Mouse (Mus musculus): ENCODE data around the gene Lpin1. TPM values are rescaled to one million over a fixed set of nuclear protein-coding genes. Genes with fewer than 3 reads are reported as not detected.

Lpin1 gene
- 10 to 100 TPM; 14.5 to 15.8 TPM for total RNA-seq (2021)
- long read RNA-seq, experiment 1, full-length matches to known transcripts: 2 of 10 reads
- long read RNA-seq, experiment 1, partial matches to known transcripts: 2 of 10 reads
- long read RNA-seq, experiment 1, other reads (novel, unspliced or antisense): 6 of 10 reads
- long read RNA-seq, experiment 2, full-length matches to known transcripts: 2 of 10 reads
- long read RNA-seq, experiment 2, partial matches to known transcripts: 3 of 10 reads
- long read RNA-seq, experiment 2, other reads (novel, unspliced or antisense): 5 of 10 reads

DNA sequence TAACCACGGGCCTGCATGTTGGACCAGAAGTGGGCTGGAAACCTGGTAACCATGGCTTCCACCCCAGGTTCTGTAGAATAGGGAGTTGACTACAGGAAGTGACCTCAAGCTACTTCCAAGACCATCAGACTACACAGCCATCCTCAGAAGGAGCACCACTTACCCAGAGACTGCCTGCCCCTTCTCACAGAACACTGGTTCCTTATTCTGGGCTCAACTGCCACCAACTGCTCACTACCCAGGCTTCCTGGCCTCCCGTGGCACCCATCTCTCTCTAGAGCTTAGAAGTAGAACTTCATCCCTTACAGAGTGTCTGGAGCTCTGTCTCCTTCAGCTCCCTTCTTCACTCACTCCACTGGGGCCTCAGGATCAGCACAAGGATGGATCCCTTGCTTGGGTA lies at the start of gene Lpin1:
Gene Lpin1 (minus strand): TSS at position 31 of the 400 bp plus-strand sequence.
- DNase-seq (ENCODE audit: low spot score in 2 of 2): no peak
- intact Hi-C loops (cut with DNase I): no loop called here

DNA sequence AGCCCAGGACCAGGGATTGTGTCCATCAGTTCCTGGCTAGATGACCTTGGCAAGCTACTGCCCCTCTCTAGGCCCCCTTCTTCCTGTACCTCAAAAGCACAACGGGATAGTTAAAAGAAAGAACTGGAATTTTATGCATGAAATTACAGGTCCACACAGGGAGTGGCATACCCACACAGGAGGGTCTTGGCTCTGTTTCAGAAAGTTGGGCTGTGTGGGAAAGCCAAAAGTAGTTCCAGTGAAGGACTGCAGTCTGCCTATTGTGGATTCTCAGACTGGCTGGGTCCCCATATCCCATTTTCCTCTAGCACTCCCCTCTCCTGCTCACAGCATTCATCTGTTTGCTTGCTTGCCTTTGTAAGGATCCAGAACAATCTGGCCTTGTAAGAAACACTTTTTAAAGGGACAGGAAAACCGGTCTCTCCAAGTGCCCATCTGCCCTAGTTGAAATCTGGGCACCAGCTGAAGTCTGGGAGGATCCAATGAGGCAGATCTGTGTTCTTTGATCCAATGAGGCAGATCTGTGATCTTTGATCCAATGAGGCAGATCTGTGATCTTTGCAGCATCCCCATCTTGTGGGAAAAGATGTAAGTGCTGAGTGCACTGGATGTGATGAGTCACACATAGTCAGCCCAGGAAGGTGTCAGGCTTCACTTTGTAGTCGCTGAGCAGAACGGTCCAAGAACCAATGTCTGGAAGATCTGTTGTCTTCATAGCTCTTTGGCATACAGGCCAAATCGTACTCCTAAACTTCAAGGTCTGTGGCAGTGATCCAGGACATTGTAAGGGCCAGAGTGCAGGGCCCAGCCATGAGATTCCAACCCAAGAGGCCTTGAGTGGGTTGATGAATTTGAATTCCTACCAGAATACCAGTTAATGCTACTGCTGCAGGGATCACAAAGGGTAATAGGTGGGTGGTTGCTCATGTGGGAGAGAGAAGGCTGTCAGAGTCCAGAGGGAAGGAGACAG lies 46.4 kb upstream of the Lpin1 start:
- intact Hi-C loops (cut with DNase I): no loop called here
- DNase-seq (ENCODE audit: low spot score in 2 of 2): peak; percentile 43 to 81

DNA sequence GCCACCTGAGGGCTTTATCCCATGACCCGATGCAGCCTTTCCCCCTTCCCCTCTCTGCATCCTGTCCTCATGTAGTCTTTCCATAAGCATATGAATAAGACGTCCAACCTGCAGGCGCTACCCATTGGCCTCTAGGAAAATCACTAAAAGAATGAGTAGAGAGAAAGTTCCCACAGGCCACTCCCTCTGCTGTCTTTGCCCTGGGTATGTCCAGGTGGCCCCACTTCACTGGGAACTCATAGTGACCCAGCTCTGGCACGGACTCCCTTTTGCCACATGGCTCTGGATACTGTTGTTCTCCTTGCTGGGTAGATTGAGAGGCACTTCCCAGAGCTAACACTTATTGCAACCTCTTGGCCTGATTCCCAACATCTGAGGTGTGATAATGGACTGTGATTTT lies 44.8 kb upstream of the Lpin1 start:
- intact Hi-C loops (cut with DNase I): no loop called here
- no peak for DNase-seq (ENCODE audit: low spot score in 2 of 2)

DNA sequence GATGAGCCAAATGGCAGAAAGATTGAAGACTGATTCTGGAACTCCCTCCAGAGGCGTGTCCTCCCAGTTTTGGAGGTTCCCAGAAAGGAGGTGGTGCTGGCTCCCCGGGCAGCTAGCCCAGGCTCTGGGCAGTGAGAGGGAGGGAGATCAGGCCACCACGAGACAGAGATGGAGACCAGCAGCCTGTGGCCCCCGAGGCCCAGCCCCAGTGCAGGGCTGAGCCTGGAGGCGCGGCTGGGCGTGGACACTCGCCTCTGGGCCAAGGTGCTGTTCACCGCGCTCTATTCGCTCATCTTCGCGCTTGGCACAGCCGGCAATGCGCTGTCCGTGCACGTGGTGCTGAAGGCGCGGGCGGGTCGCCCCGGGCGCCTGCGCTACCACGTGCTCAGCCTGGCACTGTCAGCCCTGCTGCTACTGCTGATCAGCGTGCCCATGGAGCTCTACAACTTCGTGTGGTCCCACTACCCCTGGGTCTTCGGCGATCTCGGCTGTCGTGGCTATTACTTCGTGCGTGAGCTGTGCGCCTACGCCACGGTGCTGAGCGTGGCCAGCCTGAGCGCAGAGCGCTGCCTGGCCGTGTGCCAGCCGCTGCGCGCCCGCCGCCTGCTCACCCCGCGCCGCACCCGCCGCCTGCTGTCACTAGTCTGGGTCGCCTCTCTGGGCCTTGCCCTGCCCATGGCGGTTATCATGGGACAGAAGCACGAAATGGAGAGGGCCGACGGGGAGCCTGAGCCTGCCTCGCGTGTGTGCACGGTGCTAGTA lies 42.7 kb upstream of the Lpin1 start, which contains the start of gene Ntsr2:
Gene Ntsr2 (plus strand): TSS at position 51 of the 762 bp plus-strand sequence.
- peak; percentile 68 to 84 for DNase-seq (ENCODE audit: low spot score in 2 of 2)
- intact Hi-C loops (cut with DNase I): no loop called here

DNA sequence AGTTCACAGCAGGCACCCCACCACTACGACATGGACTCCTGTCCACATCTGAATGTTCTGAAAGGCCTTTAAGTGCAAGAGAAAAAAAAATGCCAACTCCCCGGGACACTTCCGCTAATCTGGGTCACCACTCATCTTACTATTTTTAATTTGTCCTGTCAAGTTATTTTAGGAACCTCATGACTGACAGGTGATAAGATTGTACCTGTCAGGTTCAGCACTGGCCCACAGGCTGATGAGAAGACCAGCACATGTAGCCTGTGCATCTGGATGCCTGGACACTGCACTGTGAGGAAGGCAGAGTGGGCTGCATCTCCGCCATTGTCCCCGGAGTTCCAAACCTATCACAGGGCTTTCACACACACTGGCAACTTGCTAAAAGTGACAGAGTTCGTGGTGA lies 39.1 kb upstream of the Lpin1 start:
- no peak for DNase-seq (ENCODE audit: low spot score in 2 of 2)
- intact Hi-C loops (cut with DNase I): no loop called here

- no peak for DNase-seq (ENCODE audit: low spot score in 2 of 2)
- intact Hi-C loops (cut with DNase I): no loop called here
These were observed 37.5 kb upstream of the Lpin1 start for GRCm38 (mm10) chr12:16648273-16648672.

DNA sequence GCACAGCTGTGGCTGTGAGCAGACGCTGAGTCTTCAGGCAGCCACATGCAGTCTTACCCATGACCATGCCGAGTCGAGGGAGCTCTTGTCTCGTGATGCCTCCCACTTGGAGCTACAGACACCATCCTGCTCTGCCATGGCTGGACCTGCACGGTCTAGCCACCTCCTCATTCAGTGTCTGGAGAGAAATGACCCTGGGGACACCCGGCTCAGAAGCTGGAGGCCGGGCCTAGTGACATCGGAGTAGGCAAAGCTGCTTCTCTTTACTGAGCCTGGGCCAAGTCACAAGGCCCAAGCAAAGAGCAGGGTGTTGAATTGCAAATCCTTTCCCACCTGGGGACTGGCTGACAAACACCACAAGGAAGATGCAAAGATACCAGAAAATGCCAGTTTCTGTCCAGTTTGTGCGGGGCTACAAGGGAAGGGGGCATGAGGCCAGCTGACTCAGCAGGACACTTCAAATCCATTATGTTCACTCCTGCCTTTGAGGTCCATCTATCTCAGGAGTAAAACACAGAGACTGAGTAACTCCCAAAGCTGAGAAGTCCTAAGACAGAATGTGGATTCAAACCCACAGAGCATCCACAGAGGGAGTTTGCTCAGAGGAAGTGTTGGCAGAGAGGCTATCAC lies 36.1 kb upstream of the Lpin1 start:
- no peak for DNase-seq (ENCODE audit: low spot score in 2 of 2)
- intact Hi-C loops (cut with DNase I): no loop called here

- intact Hi-C loops (cut with DNase I): no loop called here
These were observed 33.9 kb upstream of the Lpin1 start for GRCm38 (mm10) chr12:16644698-16645097.

GRCm38 (mm10) chr12:16643508-16644345 lies 33.0 kb upstream of the Lpin1 start:
- DNase-seq (ENCODE audit: low spot score in 2 of 2): peak; percentile 45 to 57
- intact Hi-C loops (cut with DNase I): no loop called here

More at GRCm38 (mm10) chr12:16644698-16645097, 33.9 kb upstream of the Lpin1 start:
- no peak for DNase-seq (ENCODE audit: low spot score in 2 of 2)

DNA sequence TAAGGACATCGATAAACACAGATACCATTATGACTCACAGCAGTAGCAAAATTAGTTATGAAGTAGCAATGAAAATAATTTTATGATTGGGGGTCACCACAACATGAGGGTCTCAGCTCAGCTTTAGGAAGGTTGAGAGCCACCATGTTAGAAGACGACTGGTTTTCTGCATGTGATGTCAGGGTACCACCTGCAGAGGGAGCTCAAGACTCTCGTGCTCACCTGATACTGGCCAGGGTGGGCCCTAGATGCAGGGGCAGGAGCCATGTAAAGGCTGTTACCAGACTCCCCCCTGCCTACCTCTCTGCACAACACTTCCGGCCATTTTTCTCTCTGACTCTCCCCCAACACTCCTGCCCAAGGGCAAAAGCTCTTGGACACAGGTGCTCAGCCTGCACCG lies 31.2 kb upstream of the Lpin1 start:
- no peak for DNase-seq (ENCODE audit: low spot score in 2 of 2)
- intact Hi-C loops (cut with DNase I): no loop called here

DNA sequence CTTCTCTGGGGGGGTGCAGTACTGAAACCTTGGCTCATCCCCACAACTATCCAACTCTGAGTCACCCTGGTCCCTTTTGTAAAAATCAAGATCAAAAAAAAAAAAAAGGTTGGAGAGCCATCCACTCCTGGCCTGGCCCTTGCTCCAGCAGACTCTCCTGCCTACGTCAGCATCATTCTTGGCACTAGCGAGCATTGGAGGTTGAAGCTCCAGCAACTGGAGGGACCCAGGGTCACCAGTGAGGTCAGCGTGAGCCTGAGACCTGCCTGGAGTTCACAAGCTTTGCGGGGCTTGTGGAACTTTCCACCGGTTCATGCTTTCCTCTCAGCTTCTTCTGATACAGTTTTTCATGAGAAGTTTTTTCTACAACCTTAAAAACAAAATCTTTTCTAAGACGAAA lies 29.3 kb upstream of the Lpin1 start:
- intact Hi-C loops (cut with DNase I): no loop called here
- DNase-seq (ENCODE audit: low spot score in 2 of 2): no peak

DNA sequence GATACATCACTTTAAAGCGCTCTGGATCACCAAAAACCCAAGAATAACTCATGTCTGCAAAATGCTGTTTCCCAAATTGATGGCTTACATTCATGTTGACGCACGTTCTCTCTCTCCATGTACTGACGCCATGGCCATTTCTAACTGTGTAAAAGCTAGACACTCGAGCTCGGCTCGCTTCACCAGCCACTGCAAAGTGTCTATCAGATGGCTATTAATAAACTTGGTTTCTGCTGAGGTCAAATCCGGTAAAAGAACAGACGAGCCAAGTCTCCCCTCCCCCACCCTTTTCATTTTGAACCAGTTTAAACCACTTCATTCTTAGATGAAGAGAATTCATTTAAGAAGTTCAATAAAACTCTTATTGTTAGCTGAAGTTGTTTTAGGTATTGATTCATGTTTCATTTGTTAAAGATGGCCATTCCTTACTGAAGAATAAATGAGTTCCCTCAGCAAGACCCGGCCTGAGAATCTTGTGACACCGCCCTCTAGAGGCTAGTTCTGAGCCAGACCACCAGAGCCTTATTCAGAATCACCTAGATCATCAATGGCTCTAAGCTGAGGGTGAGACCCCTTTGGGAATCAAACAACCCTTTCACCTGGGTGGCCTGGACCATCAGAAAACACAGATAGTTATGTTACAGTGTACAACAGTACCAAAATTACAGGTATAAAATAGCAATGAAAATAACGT lies 28.5 kb upstream of the Lpin1 start:
- intact Hi-C loops (cut with DNase I): no loop called here
- no peak for DNase-seq (ENCODE audit: low spot score in 2 of 2)

DNA sequence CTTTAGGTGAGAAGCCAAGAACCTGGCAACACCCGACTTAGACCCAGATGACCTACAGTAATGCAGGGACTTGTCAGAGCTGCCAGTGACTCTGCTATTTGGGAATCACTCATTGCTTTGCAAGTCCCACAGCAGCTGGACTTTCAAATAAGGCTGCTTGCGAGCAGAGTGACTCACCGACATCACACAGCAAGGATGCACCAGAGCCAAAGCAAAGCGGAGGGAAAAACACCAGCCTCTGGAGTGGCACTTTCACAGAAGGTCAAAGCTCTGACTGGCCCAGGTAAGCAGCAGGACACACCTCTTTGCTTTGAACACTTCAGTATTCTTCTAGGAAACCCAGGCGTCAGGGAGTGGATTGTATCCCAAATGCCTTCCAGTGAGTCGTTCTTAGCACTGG lies 25.1 kb upstream of the Lpin1 start:
- no peak for DNase-seq (ENCODE audit: low spot score in 2 of 2)
- intact Hi-C loops (cut with DNase I): no loop called here

DNA sequence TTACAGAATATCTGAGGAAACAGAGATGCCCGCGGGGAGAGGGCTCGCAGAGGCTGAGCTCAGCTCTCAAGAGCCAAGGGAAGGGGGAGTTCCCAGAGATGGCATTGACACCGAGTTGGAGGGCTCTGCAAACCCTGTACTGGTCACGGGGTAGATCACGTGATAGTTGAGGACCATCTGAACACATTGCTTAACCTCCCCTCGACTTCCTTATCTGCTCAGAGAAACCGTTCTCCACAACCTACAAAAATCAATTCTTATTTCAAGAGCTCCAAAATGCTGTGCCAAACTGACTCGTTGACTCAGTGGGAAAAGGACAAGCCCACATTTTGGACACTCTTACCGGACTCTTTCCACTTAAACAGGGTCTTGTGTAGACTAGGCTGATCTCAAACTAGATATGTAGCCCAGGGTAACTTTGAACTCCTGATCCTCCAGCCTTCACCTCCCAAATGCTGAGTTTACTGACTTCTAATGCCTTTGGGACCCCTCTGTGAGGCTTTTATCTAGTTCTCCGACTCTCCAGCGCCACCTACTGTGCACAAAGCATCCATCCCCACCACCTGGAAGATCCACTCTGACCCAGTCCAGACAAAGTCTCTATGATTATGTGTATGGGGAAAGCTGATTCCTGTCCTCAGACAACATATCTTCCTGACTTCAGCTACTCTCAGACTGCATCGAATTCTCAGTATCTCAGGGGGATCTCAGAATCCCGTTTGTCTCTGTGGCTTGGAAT lies 23.5 kb upstream of the Lpin1 start:
- intact Hi-C loops (cut with DNase I): loop anchor here (5.0 kb wide), 1 partner anchor 67 kb away; no protein-coding TSS in a partner anchor
- peak in 1 of 2 experiments; percentile 68 for DNase-seq (ENCODE audit: low spot score in 2 of 2)

GRCm38 (mm10) chr12:16633235-16633634 lies 22.5 kb upstream of the Lpin1 start:
- DNase-seq (ENCODE audit: low spot score in 2 of 2): no peak
- intact Hi-C loops (cut with DNase I): loop anchor here (5.0 kb wide), 1 partner anchor 66 kb away; no protein-coding TSS in a partner anchor

GRCm38 (mm10) chr12:16631423-16631822 lies 20.7 kb upstream of the Lpin1 start:
- intact Hi-C loops (cut with DNase I): loop anchor here (5.0 kb wide), 1 partner anchor 64 kb away; no protein-coding TSS in a partner anchor
- no peak for DNase-seq (ENCODE audit: low spot score in 2 of 2)

DNA sequence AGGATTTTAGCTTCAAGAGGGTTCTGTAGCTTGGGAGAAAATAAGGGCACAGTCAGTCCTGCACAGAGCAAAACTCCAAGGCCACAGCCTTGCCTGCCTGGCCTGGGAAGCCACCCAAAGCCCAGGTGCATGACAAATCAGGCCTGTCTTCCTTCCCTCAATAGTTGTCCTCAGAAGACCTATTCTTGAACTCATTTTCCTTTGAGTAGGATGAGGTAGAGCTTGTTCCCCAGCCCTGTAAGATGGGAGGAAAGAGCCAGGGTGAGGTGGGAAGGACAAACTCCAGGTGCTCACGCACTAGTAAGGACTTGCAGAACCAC lies 20.1 kb upstream of the Lpin1 start:
- DNase-seq (ENCODE audit: low spot score in 2 of 2): no peak
- intact Hi-C loops (cut with DNase I): loop anchor here (5.0 kb wide), 1 partner anchor 64 kb away; no protein-coding TSS in a partner anchor

Data from left cerebral cortex, postnatal 14 days (tissue).